Mouse (Mus musculus): Measurements from ENCODE around the gene Tkt. TPM values are rescaled to one million over a fixed set of nuclear protein-coding genes. Genes with fewer than 3 reads are reported as not detected.

Tkt gene
- polyA plus RNA-seq, 1 experiment from 2014 or later = 132 TPM

- H3K9ac ChIP-seq (replicated peaks; ENCODE audit: low read depth) = no peak overlapping the region
- no peaks in the 10 kb centered on the region for H3K27me3 ChIP-seq (replicated peaks; ENCODE audit: insufficient read depth, low read length)
- no peak for DNase-seq (ENCODE audit: low spot score)
- H3K4me3 ChIP-seq (ENCODE audit: low read depth, low read length) = no peak overlapping the region
- no peaks in the 10 kb centered on the region for H3K4me1 ChIP-seq (ENCODE audit: insufficient read depth, low read depth, low read length)
- no peak for ATAC-seq
- no peak for TF ChIP-seq EP300 (IDR thresholded peaks at IDR 0.05)
- no peak for TF ChIP-seq CTCF (IDR thresholded peaks at IDR 0.05)
- H3K36me3 ChIP-seq (ENCODE audit: insufficient read depth, low read length) = peaks cover 39% of the 10 kb centered on the region
- H3K9me3 ChIP-seq (ENCODE audit: low read length) = no peaks in the 10 kb centered on the region
- WGBS = 76% methylated on average over 6 of the region's 6 CpGs
- H3K4me2 ChIP-seq (replicated peaks; ENCODE audit: low read depth, low read length) = no peak overlapping the region
- H3K27ac ChIP-seq (ENCODE audit: low read length) = no peak overlapping the region
Measured at GRCm38 (mm10) chr14:30523356-30523755, 24.8 kb upstream of the Tkt start.

- no peaks in the 10 kb centered on the region for H3K9me3 ChIP-seq (ENCODE audit: low read length)
- ATAC-seq = no peak
- WGBS = 85% methylated on average over 10 of the region's 10 CpGs
Measured at GRCm38 (mm10) chr14:30528392-30528791, 19.8 kb upstream of the Tkt start.

DNA sequence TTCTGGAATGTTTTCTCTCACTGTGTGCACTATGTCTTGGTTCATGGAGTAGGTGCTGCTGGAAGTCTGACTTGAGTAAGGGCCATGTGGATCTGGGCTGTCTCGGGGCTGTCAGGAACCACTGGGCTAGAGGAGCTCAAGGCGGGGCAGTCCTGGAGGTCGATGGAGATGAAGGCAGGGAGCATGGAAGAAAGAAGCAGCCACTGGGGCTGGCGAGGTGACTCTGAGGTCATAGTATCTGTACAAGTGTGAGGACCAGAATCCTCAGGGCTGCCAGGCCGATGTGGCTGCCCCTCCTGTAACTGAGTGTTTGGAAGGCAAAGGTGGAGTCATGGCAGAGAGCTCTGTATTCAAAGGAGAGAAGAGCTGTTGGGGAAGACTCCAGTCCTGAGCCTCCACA is 19.2 kb upstream of the Tkt start:
- TF ChIP-seq EP300 (IDR thresholded peaks at IDR 0.05) (no peak), CTCF (IDR thresholded peaks at IDR 0.05) (no peak)
- WGBS = 80% methylated on average over 5 of the region's 5 CpGs
- Histone ChIP-seq H3K27ac (ENCODE audit: low read length) (no peak overlapping the region), H3K4me3 (ENCODE audit: low read depth, low read length) (no peak overlapping the region), H3K27me3 (replicated peaks; ENCODE audit: insufficient read depth, low read length) (no peaks in the 10 kb centered on the region), H3K4me2 (replicated peaks; ENCODE audit: low read depth, low read length) (no peak overlapping the region), H3K9me3 (ENCODE audit: low read length) (no peaks in the 10 kb centered on the region), H3K4me1 (ENCODE audit: insufficient read depth, low read depth, low read length) (no peaks in the 10 kb centered on the region), H3K36me3 (ENCODE audit: insufficient read depth, low read length) (peaks cover 9% of the 10 kb centered on the region; the same call in 1 of the 2 replicates), H3K9ac (replicated peaks; ENCODE audit: low read depth) (no peak overlapping the region)
- DNase-seq (ENCODE audit: low spot score) (no peak), ATAC-seq (no peak)

More at GRCm38 (mm10) chr14:30528392-30528791, 19.8 kb upstream of the Tkt start:
- H3K27ac ChIP-seq (ENCODE audit: low read length) = no peak overlapping the region
- H3K27me3 ChIP-seq (replicated peaks; ENCODE audit: insufficient read depth, low read length) = no peaks in the 10 kb centered on the region
- peaks cover 10% of the 10 kb centered on the region; the same call in 1 of the 2 replicates for H3K36me3 ChIP-seq (ENCODE audit: insufficient read depth, low read length)
- no peak overlapping the region for H3K9ac ChIP-seq (replicated peaks; ENCODE audit: low read depth)
- no peaks in the 10 kb centered on the region for H3K4me1 ChIP-seq (ENCODE audit: insufficient read depth, low read depth, low read length)
- no peak for TF ChIP-seq CTCF (IDR thresholded peaks at IDR 0.05)
- no peak overlapping the region for H3K4me3 ChIP-seq (ENCODE audit: low read depth, low read length)
- no peak for DNase-seq (ENCODE audit: low spot score)
- H3K4me2 ChIP-seq (replicated peaks; ENCODE audit: low read depth, low read length) = no peak overlapping the region

GRCm38 (mm10) chr14:30529454-30529853 is 18.7 kb upstream of the Tkt start:
- H3K27me3 ChIP-seq (replicated peaks; ENCODE audit: insufficient read depth, low read length) = no peaks in the 10 kb centered on the region
- TF ChIP-seq EP300 (IDR thresholded peaks at IDR 0.05) (no peak), CTCF (IDR thresholded peaks at IDR 0.05) (no peak)
- H3K36me3 ChIP-seq (ENCODE audit: insufficient read depth, low read length) = peaks cover 9% of the 10 kb centered on the region; the same call in 1 of the 2 replicates
- H3K27ac ChIP-seq (ENCODE audit: low read length) = no peak overlapping the region
- WGBS = 90% methylated on average over 12 of the region's 12 CpGs
- H3K4me2 ChIP-seq (replicated peaks; ENCODE audit: low read depth, low read length) = no peak overlapping the region
- ATAC-seq (no peak), DNase-seq (ENCODE audit: low spot score) (no peak)
- no peaks in the 10 kb centered on the region for H3K9me3 ChIP-seq (ENCODE audit: low read length)
- H3K9ac ChIP-seq (replicated peaks; ENCODE audit: low read depth) = no peak overlapping the region
- H3K4me3 ChIP-seq (ENCODE audit: low read depth, low read length) = no peak overlapping the region
- no peaks in the 10 kb centered on the region for H3K4me1 ChIP-seq (ENCODE audit: insufficient read depth, low read depth, low read length)

DNA sequence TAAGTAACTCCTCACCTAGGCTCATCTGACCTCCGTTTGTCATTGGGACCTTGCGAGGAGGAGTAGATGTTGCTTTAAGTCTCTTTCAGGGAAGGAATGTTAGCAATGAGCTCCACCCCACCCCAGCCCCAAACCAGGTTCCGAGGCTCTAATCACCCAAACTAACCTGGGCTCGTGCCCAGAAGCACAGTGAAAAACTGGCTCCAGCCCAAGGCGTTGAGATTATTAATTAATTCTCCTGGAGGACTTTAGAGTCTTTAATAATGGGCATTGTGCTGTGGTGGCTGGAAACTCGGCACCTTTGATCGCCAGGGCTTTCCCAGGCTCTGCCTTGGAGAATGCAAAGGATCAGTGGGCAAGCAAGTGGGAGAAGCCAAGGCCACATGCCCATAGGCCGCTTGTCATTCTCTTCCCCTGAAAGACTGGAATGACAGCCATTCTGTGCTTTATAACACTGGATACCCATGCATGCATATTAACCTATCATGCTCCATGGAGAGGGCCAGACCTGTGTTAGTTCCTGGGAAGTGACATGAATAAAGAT is 17.4 kb upstream of the Tkt start:
- Histone ChIP-seq H3K27ac (ENCODE audit: low read length) (no peak overlapping the region), H3K4me2 (replicated peaks; ENCODE audit: low read depth, low read length) (no peak overlapping the region), H3K36me3 (ENCODE audit: insufficient read depth, low read length) (peaks cover 9% of the 10 kb centered on the region; the same call in 1 of the 2 replicates), H3K27me3 (replicated peaks; ENCODE audit: insufficient read depth, low read length) (no peaks in the 10 kb centered on the region), H3K4me1 (ENCODE audit: insufficient read depth, low read depth, low read length) (no peaks in the 10 kb centered on the region), H3K4me3 (ENCODE audit: low read depth, low read length) (no peak overlapping the region), H3K9me3 (ENCODE audit: low read length) (no peaks in the 10 kb centered on the region), H3K9ac (replicated peaks; ENCODE audit: low read depth) (no peak overlapping the region)
- ATAC-seq = peak; percentile 46; the same call in 1 of the 2 replicates
- no peak for TF ChIP-seq CTCF (IDR thresholded peaks at IDR 0.05)
- no peak for TF ChIP-seq EP300 (IDR thresholded peaks at IDR 0.05)
- 41% methylated on average over 8 of the region's 8 CpGs for whole genome bisulfite sequencing
- peak; percentile 18 for DNase-seq (ENCODE audit: low spot score)

DNA sequence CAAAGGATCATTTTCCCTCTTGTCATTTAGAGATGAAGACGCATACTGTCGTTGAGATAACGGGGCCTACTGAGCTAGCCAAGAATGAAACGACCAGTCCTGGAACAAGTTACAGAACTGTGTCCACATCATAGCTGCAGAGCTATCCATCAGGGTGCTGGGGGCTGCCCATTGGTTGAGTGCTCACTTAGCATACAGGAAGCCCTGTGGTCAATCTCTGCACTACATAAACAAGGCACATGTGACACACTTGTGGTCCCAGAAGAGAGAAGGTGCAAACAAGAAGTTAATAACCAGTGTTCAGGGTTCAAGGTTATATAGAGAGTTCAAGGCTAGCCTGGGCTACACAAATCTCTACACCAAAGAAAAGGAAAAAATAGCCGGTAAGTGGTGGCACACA is 16.7 kb upstream of the Tkt start:
- Histone ChIP-seq H3K4me3 (ENCODE audit: low read depth, low read length) (no peak overlapping the region), H3K27ac (ENCODE audit: low read length) (no peak overlapping the region), H3K9me3 (ENCODE audit: low read length) (no peaks in the 10 kb centered on the region), H3K9ac (replicated peaks; ENCODE audit: low read depth) (no peak overlapping the region), H3K4me2 (replicated peaks; ENCODE audit: low read depth, low read length) (no peak overlapping the region), H3K27me3 (replicated peaks; ENCODE audit: insufficient read depth, low read length) (no peaks in the 10 kb centered on the region), H3K36me3 (ENCODE audit: insufficient read depth, low read length) (peaks cover 9% of the 10 kb centered on the region; the same call in 1 of the 2 replicates), H3K4me1 (ENCODE audit: insufficient read depth, low read depth, low read length) (no peaks in the 10 kb centered on the region)
- 72% methylated on average over 5 of the region's 5 CpGs for WGBS
- TF ChIP-seq EP300 (IDR thresholded peaks at IDR 0.05) = no peak
- TF ChIP-seq CTCF (IDR thresholded peaks at IDR 0.05) = no peak
- no peak for DNase-seq (ENCODE audit: low spot score)
- ATAC-seq = peak; percentile 30; the same call in 1 of the 2 replicates

Data from lung, postnatal 0 days (tissue).